Mouse (Mus musculus) gastrocnemius, postnatal 36 days (tissue): ENCODE data around the gene Fam102a. TPM values are rescaled to one million over a fixed set of nuclear protein-coding genes. Genes with fewer than 3 reads are reported as not detected.

ENCODE experiments used
- DNase-seq, 2 experiments: peaks; one replicate each; pipeline ENCODE4 v3.0.0; 2022
- intact Hi-C: fragments of 180-260 bp; cut with DNase I; formaldehyde crosslinking; loops from one replicate; pipeline ENCODE4 v1.15.1; 2025
- total RNA-seq, 2 experiments: library from RNA; stranded (reverse); gene quantifications; 2 replicates each; pipeline ENCODE4 v1.2.3; 2021

Fam102a gene
- total RNA-seq, 2 experiments from 2014 or later: 2.6 to 2.7 TPM

DNA sequence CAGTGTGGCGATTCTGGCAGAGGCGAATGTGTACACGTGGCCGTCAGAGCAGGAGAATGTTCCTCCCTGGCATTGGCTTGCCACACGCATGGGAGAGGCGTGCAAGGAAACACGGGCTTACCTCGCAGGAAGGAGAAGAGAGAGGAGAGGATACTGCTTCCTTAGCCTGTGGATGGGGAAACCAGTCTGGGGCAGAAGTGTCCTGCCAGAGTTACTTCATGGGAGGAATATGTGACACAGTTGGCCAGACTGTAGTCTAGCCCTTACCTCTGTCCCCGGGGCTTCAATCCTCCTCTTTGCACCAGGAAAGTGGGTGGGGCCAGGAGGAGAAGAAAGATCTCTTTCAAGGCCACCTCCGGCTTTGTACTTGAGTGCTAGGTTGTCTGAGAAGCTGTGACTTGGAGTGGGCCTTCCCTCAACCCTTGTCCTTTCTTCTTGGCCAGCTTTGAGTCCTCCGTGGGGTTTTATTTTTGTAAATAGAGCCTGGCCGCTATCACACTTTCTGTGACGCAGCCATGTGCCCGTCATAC, 4.4 kb downstream of the Fam102a start:
- DNase-seq: no peak
- intact Hi-C loops: no loop called here

DNA sequence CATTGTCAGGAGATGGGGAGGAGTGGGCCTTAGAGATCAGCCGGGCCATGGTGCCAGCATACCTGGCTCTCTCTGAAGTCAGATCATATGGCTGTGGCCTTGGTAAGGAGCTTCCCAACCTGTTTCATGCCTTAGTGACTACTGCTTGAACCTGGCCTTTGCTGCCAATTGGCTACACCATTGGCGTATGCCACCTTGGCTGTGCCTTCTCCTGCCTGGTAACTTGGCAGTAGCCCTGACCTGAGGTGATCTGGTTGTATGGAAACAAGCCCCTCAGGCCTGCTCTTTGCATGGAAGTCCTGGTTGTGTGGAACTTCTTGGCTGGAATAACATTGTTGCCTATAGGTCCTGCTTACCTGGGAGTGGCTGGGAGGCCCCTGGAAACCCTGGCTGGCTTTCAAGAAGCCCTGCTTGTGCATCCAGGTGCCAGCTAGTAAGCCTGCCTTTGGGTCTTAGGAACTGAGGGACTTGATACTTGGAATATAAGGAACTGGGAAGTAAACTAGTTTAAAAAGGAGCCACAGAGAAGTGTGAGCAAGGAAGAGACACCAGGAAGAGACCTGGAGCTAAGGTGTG, 6.3 kb downstream of the Fam102a start:
- no peak for DNase-seq
- intact Hi-C loops: no loop called here

DNA sequence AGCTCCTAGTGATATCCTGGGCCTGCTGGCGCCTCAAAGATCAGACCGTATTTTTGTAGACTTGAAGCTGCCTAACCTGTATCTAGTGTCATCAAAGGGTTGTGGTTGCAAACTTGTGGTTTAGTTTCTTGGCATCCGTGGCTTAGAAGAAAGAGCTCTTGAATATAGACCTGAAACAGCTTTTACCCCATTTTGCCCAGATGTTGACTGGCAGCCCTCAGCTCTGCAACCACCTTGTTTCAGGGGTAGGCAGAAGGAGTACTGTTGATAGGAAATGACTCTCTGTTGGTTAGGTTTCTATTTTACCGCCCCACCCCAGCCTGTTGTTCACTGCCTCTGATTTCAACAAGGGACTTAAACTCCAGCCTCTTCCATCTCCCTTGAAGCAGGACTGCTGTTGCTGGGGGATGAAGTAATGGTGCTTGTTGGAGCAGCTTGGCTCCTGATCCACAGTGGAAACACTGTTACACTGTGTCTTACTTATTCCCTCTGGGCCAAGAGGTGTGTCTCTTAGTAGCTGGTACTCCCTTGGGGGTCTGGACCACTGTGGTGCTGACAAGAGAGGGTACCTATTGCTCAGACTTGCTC, 6.9 kb downstream of the Fam102a start:
- DNase-seq: no peak
- intact Hi-C loops: no loop called here

DNA sequence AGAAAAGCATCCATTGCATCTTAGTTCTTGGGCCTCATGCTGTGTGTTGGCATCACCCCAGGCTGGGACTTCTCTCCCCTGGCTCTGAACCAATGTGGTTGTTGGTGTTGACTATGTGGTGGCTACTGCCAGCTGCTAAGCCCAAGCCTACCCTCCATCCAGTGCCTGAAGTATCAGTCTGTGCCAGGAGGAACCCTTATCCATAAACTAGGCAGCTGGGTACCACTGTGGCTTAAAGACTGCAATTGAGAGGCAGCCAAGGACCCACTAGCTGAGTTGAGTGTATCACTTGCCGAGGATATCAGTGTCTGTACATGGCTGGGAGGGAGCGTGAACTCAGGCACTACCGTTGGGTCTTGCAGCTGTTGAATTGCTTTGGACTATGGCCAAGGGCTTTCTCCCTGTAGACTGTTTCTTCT, 7.9 kb downstream of the Fam102a start:
- no peak for DNase-seq
- intact Hi-C loops: no loop called here

DNA sequence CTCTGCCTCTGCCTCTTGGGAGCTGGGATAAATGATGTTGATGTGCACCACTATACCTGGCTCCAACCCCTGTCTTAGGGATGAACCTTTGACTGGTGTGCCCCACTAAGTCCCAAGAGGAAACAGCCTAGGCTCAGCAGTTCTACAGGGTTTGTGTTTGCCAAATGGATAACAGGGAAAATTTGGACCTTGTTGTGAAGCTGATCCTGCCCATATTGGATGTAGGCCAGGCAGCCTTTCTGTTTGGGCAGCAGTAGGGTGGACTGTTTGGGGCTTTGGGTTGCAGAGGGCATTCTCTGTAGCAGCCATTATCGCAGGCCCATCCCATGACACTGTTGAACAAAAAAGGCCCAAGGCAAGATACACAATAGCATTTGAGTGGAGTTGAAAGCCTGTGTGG, 11.8 kb downstream of the Fam102a start:
- intact Hi-C loops: no loop called here
- DNase-seq: no peak

DNA sequence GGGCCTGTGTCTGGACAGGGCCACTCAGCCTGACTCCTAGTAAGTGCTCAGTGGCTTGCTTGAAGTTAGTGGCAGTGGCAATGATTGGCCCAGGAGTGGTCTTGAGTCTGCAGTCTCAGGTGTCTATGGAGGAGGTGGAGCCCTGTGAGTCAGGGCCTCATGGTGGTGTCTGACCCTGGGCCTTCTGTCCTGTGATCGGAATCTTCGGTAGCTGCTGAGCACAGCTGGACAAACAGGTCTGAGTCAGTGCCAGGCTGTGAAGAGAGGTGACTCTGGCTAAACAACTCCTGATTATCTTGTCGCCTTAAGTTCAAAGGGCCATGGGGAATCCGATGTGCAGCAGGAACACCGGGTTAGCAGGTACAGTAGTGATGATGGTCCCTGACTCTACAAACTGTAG, 12.2 kb downstream of the Fam102a start:
- intact Hi-C loops: no loop called here
- DNase-seq: no peak

DNA sequence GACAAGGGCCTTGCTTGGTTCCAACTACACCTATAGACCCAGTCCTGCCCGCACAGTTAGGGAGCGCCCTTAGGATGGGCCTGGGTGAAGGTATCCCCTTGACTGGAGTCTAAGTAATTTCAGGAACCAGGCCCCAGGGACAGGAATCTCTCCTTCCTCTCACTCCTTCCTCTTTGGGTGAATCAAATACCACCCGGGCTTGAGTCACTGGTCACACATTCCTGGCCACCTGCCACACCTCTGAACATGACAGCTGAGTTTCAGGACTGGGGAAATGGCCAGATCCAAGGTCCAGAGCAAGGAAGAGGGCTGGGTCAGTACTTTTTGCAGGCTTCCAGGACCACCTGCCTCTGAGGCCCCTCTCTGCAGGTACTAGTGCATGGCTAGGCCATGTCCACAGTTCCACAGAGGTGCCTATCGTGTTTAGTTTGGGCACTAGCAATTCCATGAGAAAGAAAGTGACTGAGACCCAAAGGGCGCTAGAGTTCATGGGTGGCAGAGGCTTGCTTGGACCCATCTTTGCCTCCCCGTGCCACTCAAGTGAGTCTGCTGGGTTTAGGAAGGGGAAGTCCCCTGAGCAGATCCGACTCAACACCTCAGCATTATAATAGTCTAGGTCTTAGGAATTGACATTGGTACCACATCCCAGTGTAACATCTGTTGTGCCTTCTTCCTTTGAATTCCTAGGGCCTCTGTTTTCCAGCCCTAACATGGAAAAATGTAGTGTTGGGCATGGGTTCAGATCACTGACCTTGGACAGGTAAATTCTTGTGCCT, 13.0 kb downstream of the Fam102a start:
- intact Hi-C loops: no loop called here
- DNase-seq: peak in 1 of 2 experiments; percentile 50

DNA sequence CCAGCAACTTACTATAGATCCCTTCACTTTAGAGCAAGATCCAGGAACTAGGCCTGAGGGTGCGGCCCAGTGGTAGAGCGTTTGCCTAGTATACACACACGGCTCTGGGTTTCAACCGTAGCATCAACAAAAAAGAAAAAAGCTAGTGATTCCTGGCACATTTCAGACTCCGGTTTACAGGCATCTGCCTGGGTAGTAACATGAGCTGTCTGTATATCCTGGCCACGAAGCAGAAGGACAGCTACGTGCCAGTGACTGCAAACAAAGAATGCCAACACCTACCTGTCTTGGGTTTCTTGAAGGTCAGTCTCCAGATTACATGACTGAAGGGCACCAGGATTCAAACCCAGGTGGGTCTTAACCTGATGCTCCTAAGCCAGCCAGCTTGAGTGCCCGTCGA, 14.0 kb downstream of the Fam102a start:
- intact Hi-C loops: no loop called here

DNA sequence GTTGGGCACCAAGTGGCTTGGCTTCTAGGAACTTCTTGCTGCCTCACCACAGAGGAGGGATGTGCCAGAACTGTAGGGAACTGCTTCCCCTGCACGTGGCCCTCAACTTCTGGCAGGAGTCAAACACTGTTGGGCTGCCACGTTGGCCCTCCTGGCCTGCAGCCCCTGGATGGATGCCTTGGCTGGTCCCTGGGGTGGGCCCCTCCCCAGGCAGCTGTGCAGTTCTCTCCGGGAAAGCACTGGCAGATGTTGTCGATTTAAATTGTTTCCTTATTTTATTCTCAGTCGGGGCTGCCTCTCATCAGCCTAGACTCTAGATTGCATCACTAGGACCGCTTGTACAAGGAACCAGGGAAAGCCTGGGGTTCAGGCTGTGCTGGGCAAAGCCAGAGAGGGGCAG, 14.6 kb downstream of the Fam102a start:
- DNase-seq: peak; percentile 86 to 90
- intact Hi-C loops: no loop called here

More for the DNA sequence above, 14.0 kb downstream of the Fam102a start:
- DNase-seq: no peak

DNA sequence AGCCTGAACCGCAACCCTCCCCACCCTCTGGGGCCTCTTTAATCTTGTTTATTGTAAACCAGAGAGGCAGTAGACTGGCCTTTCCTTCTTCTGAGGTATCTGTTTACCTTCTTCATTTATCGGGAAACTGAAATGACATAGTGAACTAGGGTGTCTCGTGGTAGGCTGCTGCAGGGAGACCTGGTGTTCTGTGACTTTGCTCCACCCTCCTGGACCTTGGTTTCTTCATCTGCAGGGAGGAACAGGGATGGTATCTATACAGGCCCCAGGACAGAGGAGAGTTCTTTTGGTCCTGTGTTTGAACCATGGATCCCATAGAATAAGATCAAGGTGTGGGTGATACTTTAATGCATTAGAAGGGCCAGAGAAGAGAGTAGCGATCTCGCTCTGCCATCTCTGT, 16.1 kb downstream of the Fam102a start:
- intact Hi-C loops: no loop called here
- DNase-seq: no peak

DNA sequence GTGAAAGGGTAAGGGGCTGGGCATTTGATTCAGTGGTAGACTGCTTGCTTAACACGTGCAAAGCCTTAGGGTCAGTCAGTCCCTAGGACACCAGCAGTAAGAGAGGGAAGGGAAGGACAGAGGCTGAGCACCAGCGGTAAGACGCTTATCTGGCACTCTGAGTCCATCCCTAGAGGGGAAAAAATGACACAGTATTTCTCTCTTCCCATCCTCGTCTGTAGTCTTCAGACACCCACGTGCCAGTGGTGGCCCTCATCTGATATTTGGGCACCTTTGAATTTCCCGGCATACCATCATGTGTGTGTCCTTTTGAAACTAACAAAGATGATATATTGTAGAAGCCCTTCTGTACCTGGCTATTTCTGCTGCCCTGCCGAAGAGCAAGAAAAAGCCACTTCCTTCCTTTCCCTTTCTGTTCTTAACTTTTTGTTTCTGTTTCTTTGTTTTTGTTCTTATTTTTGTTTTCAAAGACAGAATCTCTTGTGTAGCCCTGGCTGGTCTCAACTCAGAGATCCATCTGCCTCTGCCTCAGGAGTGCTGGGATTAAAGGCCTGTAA, 18.5 kb downstream of the Fam102a start:
- DNase-seq: no peak
- intact Hi-C loops: no loop called here

DNA sequence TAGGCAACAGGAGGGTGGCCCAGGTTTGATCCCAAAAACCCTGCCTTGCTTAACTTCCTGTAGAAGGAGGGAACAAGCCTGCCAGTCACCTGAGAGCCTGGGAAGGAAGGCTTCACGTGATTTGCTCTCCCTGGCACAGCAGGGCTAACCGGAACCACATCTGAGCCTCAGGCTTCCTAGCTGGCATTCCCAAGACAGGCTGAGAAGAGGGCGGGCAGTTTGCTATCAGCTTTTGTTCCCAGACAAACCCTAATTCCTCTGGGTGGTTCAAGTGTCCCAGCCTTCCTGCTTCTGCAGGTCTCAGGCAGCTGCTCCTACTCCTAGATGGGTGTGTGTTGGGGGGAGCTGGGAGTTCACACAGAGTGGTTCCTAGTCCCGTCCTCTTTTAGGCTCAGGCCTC, 20.4 kb downstream of the Fam102a start:
- intact Hi-C loops: no loop called here
- DNase-seq: no peak

DNA sequence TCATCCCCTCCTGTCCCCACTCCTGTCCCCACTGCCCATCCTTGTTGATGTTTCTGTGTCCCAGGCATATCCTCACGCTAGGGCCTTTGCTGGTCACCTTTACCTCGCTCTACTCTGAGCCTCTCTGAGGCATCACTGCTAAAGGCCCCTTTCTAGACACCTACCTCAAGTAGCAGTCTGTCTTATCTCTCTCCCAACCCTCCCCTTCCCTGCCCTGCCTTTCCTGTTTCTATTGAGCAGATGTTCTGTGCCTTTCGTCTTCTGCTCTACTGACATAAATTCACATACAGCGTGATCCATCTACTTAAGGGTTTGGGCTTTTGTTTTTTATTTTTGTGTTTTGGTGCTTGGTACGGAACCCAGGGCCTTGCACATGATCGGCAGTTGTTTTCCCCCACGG, 20.9 kb downstream of the Fam102a start:
- intact Hi-C loops: no loop called here
- no peak for DNase-seq

DNA sequence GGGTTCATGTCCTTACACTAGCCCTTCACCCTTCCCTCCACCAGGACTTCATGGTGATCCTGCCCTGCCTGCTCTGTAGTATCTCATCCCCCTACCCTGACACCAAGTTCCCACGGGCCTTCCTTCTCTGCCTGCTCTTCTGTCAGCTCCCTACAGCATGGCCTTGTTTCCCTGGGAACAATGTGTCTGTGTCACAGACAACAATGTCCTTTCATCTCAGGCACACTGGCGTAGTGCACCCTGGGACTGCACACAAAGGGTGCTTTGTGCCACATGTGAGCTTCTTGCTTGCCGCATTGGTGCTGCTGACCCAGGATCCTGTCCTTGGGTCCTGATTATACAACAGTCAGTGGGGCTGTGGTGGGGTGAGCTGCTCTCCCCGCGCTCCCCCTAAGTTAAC, 24.4 kb downstream of the Fam102a start:
- DNase-seq: no peak
- intact Hi-C loops: no loop called here

DNA sequence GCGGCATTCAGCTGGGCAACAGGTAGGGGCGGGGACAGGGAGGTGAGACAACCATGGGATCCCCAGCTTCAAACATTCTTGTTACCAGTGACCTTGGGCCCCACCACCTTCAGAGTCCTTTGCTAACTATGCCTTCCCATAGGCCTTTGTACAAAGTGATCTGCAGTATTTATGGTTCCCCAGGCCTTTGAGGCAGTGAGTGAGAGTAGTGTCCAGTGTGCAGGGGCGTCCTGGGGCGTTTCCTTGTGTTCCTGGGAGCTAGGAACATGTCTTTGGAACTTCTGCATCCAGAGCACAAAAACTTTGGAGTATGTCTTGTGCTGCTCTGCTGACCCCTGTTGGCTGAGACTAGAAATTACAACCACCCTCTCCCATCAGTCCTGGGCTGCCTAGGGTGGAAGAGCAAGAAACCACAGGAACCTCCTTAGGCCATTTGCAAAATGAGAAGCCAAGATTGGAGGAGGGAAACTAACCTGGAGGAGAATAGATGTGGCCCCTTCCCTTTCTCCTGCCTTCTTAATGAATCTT, 31.5 kb downstream of the Fam102a start:
- intact Hi-C loops: loop anchor here (1.0 kb wide), 1 partner anchor 78 kb away; no protein-coding TSS in a partner anchor
- DNase-seq: peak in 1 of 2 experiments; percentile 56

DNA sequence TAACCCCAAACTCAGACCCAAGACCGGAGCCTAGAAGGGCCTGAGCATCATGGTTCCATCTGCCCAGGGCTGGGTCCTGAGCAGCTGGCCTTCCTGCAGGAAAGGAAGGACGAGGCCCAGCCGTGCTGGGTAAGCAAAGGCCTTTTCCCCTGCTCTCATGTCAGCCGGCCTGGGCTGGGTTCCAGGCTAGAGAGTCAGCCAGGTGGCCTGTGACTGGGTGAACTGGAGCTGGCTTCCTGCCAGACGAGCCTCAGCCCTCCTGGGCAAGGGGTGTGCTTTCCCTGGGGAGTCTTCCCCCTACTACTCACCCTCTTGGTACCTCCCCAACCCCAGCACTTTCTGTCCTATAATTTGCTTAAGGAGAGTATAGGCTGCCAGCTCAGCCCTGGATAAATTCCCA, 33.0 kb downstream of the Fam102a start:
- intact Hi-C loops: no loop called here
- DNase-seq: no peak

DNA sequence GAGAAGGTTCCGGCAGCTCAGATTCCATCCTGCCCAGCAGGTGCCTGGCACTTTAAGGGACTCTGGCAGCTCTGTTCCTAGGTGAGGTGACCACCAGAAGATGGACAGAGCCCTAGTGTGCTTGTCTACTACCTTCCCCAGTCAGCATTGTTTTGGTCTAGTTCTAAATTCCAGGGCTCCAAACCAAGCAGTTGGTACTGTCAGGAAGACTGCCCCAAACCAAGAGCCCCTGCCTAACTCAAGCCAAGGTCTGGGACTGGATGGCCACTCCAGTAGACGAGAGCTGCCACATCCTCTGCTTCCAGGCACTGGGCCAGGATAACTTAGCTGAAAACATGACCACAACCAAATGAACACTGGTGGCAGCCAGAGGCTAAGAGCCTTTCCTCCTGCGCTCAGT, 33.8 kb downstream of the Fam102a start:
- intact Hi-C loops: no loop called here
- DNase-seq: no peak

DNA sequence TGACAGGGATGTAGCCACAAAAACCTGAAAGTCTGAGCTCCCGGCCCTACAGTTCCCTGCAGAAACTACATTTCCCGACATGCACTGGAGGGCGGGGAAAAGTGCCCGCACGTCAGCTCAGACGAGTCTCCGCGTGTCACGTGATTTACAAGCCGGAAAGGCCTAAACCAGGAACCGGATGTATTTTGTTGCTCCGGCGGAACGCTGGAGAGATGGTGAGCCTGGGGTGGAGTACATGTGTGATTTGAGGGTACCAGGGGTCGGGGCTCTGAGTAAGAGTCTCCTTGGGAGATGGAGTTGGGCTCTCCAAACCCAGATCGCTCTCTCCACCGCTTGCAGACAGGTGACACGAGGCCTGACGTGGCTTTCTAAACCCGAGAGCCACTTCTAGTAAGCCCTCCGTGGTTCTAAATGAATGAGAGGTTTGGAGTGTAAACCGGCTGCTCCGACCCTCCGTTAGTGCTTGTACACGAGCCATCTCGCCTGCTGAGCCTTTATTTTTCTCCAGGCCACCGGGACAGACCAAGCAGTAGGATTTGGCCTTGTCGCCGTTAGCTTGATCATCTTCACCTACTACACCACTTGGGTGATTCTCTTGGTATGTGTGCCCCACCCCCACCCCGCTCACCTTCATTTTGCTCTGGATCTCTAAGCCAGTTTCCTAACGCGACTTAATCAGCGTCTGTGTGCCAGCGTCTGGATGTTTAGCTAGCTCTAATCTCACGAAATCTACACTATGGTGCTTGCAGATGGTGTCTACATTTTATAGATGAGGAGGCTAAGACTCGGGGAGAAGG, 35.8 kb downstream of the Fam102a start, which contains the start of gene Dpm2:
Gene Dpm2, plus strand, starts transcription at position 161 of the 797 bp plus-strand sequence.
- DNase-seq: peak; percentile 80 to 87
- intact Hi-C loops: no loop called here

DNA sequence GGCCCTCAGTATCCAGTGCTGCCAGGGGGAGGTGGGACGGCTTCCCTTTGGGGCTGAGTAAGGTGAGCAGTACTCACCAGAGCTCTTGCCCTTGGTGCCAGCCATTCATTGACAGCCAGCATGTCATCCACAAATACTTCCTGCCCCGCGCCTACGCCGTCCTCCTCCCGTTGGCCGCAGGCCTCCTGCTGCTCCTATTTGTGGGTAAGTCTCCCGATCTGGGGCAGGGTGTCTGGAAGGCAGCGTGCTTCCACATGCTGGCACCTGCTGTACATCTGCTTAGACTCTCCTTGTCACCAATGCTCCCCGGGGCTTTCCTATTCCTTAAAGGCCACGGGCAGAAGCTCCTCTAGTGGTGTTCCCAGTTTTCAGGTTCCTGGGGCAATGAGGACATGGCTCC, 37.1 kb downstream of the Fam102a start:
- intact Hi-C loops: no loop called here

DNA sequence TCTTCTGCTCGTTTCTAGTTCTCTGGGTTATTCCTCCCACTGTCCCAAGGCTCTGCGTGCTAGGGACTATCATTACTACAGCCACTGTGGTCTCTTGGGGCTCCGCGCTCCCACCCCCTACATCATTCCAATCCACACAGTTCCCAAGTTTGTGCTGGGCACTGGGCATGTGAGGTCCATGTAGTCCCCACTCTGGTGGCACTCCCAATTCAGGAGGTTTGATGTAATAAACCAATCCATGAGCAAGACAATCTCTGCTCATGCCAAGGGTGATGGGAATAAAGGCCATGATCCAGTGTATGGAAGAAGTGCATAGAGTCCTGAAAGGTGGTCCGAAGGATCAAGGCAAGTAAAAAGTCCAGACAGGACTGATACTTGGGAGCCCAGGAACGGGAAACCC, 39.4 kb downstream of the Fam102a start, which contains the start of gene Pip5kl1:
Gene Pip5kl1, plus strand, starts transcription at position 301 of the 400 bp plus-strand sequence.
- no peak for DNase-seq
- intact Hi-C loops: no loop called here

More for the DNA sequence above, 37.1 kb downstream of the Fam102a start:
- DNase-seq: no peak
